Comparison of ENCODE assay signal across 7 mouse cellular contexts in the genomic region with DNA sequence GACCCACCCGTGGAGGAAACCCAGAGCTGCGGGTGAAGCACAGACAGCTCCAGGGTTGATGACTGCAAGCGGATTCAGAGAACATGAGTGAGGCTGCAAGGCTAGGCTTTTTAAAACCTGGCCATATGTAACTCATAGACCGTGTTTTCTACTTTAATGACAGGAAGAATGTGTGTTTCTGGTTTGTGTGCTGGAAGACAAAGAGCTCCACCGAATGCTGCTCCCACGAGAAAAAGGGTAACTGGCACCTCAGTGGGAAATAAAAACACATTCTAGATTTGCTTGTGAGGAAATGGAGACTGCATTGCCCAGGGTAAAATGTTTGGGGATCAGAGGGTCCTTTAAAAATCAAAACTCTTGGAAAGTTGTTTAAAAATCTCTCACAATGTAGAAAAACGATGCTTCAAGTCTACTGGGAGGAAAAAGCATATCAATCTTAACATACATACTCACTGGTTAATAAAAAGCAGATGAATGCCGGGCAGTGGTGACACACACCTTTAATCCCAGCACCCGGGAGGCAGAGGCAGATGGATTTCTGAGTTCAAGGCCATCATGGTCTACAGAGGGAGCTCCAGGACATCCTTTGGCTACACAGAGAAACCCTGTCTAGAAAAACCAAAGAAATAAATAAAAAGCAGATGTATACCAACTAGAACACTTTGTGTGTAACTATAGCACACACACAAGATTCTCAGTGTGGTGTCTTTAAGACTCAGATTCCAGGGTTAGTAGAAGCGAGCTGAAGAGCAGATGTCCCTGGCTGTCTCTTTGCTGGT. TPM values are rescaled to one million over a fixed set of nuclear protein-coding genes. Genes with fewer than 3 reads are reported as not detected.
A peak's percentile ranks its signal among the peaks of the same experiment; 100 is the strongest.
DNase-seq lines count a peak whose midpoint lies in the region; ATAC-seq and TF ChIP-seq lines count a peak whose summit lies in the region.

No protein-coding gene starts in this region.

- TF ChIP-seq CTCF in testis, adult 2 months (IDR thresholded peaks at IDR 0.05; ENCODE audit: control insufficient read depth, insufficient read depth, insufficient replicate concordance, low read depth, low read length): no peak

- peak overlapping the region; percentile 51 for H3K27ac ChIP-seq in testis, adult 2 months (ENCODE audit: control insufficient read depth, insufficient read depth, low read depth, low read length)
- peak overlapping the region; percentile 91 for H3K27ac ChIP-seq in embryonic facial prominence, embryonic 10.5 days (replicated peaks)
- peak overlapping the region; percentile 88 for H3K27ac ChIP-seq in midbrain, embryonic 13.5 days

- WGBS in embryonic facial prominence, embryonic 10.5 days: 8% methylated on average over 10 of the region's 10 CpGs
- WGBS in midbrain, embryonic 13.5 days: 8% methylated on average over 10 of the region's 10 CpGs

- H3K9ac ChIP-seq in midbrain, embryonic 13.5 days (replicated peaks): peak overlapping the region; percentile 79

- no peak for DNase-seq in testis, postnatal 14 days (ENCODE audit: low spot score)
- peak; percentile 43 for DNase-seq in embryonic facial prominence, embryonic 10.5 days (ENCODE audit: low spot score)
- DNase-seq in hindlimb bud, embryonic 11.5 days (ENCODE audit: extremely low spot score, low read depth, low spot score): peak; percentile 33
- no peak for DNase-seq in frontal cortex, postnatal 10 days (ENCODE audit: low spot score in 2 of 2)
- no peak for DNase-seq in right cerebral cortex, postnatal 36 days (ENCODE audit: low spot score in 2 of 2)

- no peak for ATAC-seq in midbrain, embryonic 13.5 days

- H3K27me3 ChIP-seq in testis, adult 2 months (ENCODE audit: control insufficient read depth, insufficient read depth, low read length): no peaks in the 10 kb centered on the region
- H3K27me3 ChIP-seq in embryonic facial prominence, embryonic 10.5 days (replicated peaks; ENCODE audit: low read depth, poor library complexity, severe bottlenecking): no peaks in the 10 kb centered on the region
- no peaks in the 10 kb centered on the region for H3K27me3 ChIP-seq in midbrain, embryonic 13.5 days

- H3K4me2 ChIP-seq in midbrain, embryonic 13.5 days (replicated peaks): peak overlapping the region; percentile 72

- H3K4me3 ChIP-seq in testis, adult 2 months (ENCODE audit: control insufficient read depth, low read depth, low read length): peak overlapping the region; percentile 97
- H3K4me3 ChIP-seq in embryonic facial prominence, embryonic 10.5 days: peak overlapping the region; percentile 85
- peak overlapping the region; percentile 82 for H3K4me3 ChIP-seq in midbrain, embryonic 13.5 days (replicated peaks)

- H3K4me1 ChIP-seq in testis, adult 2 months (ENCODE audit: control insufficient read depth, insufficient read depth, low read length): peaks cover 4% of the 10 kb centered on the region; the same call in 1 of the 2 replicates
- peaks cover 24% of the 10 kb centered on the region for H3K4me1 ChIP-seq in embryonic facial prominence, embryonic 10.5 days
- H3K4me1 ChIP-seq in midbrain, embryonic 13.5 days (replicated peaks): peaks cover 15% of the 10 kb centered on the region

- no peak for TF ChIP-seq POLR2A in testis, adult 2 months (IDR thresholded peaks at IDR 0.05; ENCODE audit: control insufficient read depth, low read depth, low read length)

- no peaks in the 10 kb centered on the region; the same call in 1 of the 2 replicates for H3K36me3 ChIP-seq in testis, adult 2 months (ENCODE audit: control insufficient read depth, insufficient read depth, low read length)
- H3K36me3 ChIP-seq in embryonic facial prominence, embryonic 10.5 days (replicated peaks): peaks cover 57% of the 10 kb centered on the region
- peaks cover 52% of the 10 kb centered on the region for H3K36me3 ChIP-seq in midbrain, embryonic 13.5 days

- H3K9me3 ChIP-seq in embryonic facial prominence, embryonic 10.5 days: no peaks in the 10 kb centered on the region
- H3K9me3 ChIP-seq in midbrain, embryonic 13.5 days: no peaks in the 10 kb centered on the region

RNA-seq across cellular contexts. Expression of a gene that starts 0.6 kb away (rescaled TPM):
- polyA plus RNA-seq in testis, adult 2 months (2012; rRNA removed): 24.7 and 26.5 TPM in 2 replicates
- polyA plus RNA-seq in embryonic facial prominence, embryonic 10.5 days (2016; fragmentation: Nextera tagmentation; extraction: Ambion mirVana): 115 and 122 TPM in 2 replicates
- polyA plus RNA-seq in midbrain, embryonic 13.5 days (2015; fragmentation: Nextera tagmentation; extraction: Ambion mirVana): 58.0 and 58.5 TPM in 2 replicates

Comparison
In these comparisons a context has a peak if more than half of its experiments do, and no peak if none do; other contexts are left out.
1. DNase-seq: peak in embryonic facial prominence, embryonic 10.5 days (single experiment) and hindlimb bud, embryonic 11.5 days (single experiment); none in testis, postnatal 14 days (single experiment), frontal cortex, postnatal 10 days (0 of 2) and right cerebral cortex, postnatal 36 days (0 of 2).
2. Peak in every context shown above with its lines, with median percentiles within 50 percentile points of each other: H3K27ac ChIP-seq and H3K4me3 ChIP-seq.